Mouse (Mus musculus): ENCODE measurements around the gene Dstn.

The Dstn gene

GRCm38 (mm10) chr2:143914760-143915599 lies at the start of gene Dstn:
Dstn (plus strand) TSS chr2:143915320.
- peak; percentile 88 to 96 for DNase-seq (ENCODE audit: low spot score in 2 of 2)

- peak; percentile 52 to 76 for DNase-seq (ENCODE audit: low spot score in 2 of 2)
Observed at GRCm38 (mm10) chr2:143867326-143867725, 47.8 kb upstream of the Dstn start.

GRCm38 (mm10) chr2:143870936-143871688 lies 44.0 kb upstream of the Dstn start:
- DNase-seq (ENCODE audit: low spot score in 2 of 2) = no peak

- DNase-seq (ENCODE audit: low spot score in 2 of 2) = no peak
Observed at GRCm38 (mm10) chr2:143876026-143876425, 39.1 kb upstream of the Dstn start.

GRCm38 (mm10) chr2:143876929-143877632 lies 38.0 kb upstream of the Dstn start:
- no peak for DNase-seq (ENCODE audit: low spot score in 2 of 2)

- DNase-seq (ENCODE audit: low spot score in 2 of 2) = no peak
Observed at GRCm38 (mm10) chr2:143879311-143879710, 35.8 kb upstream of the Dstn start.

GRCm38 (mm10) chr2:143882002-143882401 lies 33.1 kb upstream of the Dstn start:
- no peak for DNase-seq (ENCODE audit: low spot score in 2 of 2)

- DNase-seq (ENCODE audit: low spot score in 2 of 2) = no peak
Observed at GRCm38 (mm10) chr2:143882606-143883288, 32.4 kb upstream of the Dstn start.

GRCm38 (mm10) chr2:143889131-143889859 lies 25.8 kb upstream of the Dstn start:
- no peak for DNase-seq (ENCODE audit: low spot score in 2 of 2)

- no peak for DNase-seq (ENCODE audit: low spot score in 2 of 2)
Observed at GRCm38 (mm10) chr2:143889860-143890433, 25.2 kb upstream of the Dstn start.

GRCm38 (mm10) chr2:143891302-143892048 lies 23.6 kb upstream of the Dstn start:
- DNase-seq (ENCODE audit: low spot score in 2 of 2) = no peak

- no peak for DNase-seq (ENCODE audit: low spot score in 2 of 2)
Observed at GRCm38 (mm10) chr2:143899470-143900220, 15.5 kb upstream of the Dstn start.

- DNase-seq (ENCODE audit: low spot score in 2 of 2) = no peak
Observed at GRCm38 (mm10) chr2:143900821-143901351, 14.2 kb upstream of the Dstn start.

GRCm38 (mm10) chr2:143903376-143904045 lies 11.6 kb upstream of the Dstn start:
- no peak for DNase-seq (ENCODE audit: low spot score in 2 of 2)

- no peak for DNase-seq (ENCODE audit: low spot score in 2 of 2)
Observed at GRCm38 (mm10) chr2:143904896-143905295, 10.2 kb upstream of the Dstn start.

GRCm38 (mm10) chr2:143909230-143909629 lies 5.9 kb upstream of the Dstn start:
- DNase-seq (ENCODE audit: low spot score in 2 of 2) = no peak

- no peak for DNase-seq (ENCODE audit: low spot score in 2 of 2)
Observed at GRCm38 (mm10) chr2:143912199-143912598, 2.9 kb upstream of the Dstn start.

GRCm38 (mm10) chr2:143914221-143914620 lies 899 bp upstream of the Dstn start:
- no peak for DNase-seq (ENCODE audit: low spot score in 2 of 2)

Measured in cerebellum, postnatal 4 days (tissue).